Mouse (Mus musculus) heart, embryonic 10.5 days (tissue): ENCODE measurements around the gene Gsto1. TPM values are rescaled to one million over a fixed set of nuclear protein-coding genes. Genes with fewer than 3 reads are reported as not detected.

Experiments
- DNase-seq: peaks from one replicate; pipeline ENCODE4 v3.0.0-alpha.2; 2017; ENCODE audit warnings: low spot score
- H3K27ac ChIP-seq: fragments of 300-500 bp; sonication (generic); 2 replicates; pipeline ENCODE4 v1.5.1; 2016; ENCODE audit warnings: mild to moderate bottlenecking
- H3K27me3 ChIP-seq: fragments of 300-500 bp; sonication (generic); 2 replicates; pipeline ENCODE4 v1.6.1; 2016; ENCODE audit warnings: mild to moderate bottlenecking; ENCODE audit not compliant: poor library complexity, insufficient read depth, severe bottlenecking
- H3K36me3 ChIP-seq: fragments of 300-500 bp; sonication (generic); 2 replicates; pipeline ENCODE4 v1.6.1; 2016; ENCODE audit warnings: mild to moderate bottlenecking, moderate library complexity
- H3K4me1 ChIP-seq: fragments of 300-500 bp; sonication (generic); 2 replicates; pipeline ENCODE4 v1.6.1; 2016; ENCODE audit warnings: mild to moderate bottlenecking
- H3K4me3 ChIP-seq: fragments of 300-500 bp; sonication (generic); 2 replicates; pipeline ENCODE4 v1.5.1; 2016; ENCODE audit warnings: mild to moderate bottlenecking, moderate library complexity
- H3K9me3 ChIP-seq: fragments of 300-500 bp; sonication (generic); 2 replicates; pipeline ENCODE4 v1.6.1; 2016; ENCODE audit warnings: mild to moderate bottlenecking, moderate library complexity
- WGBS: fragments of 180-500 bp; shearing (Covaris S2); methylation state at CpG from one replicate; pipeline ENCODE4 v1.1.7; 2016; 5-methylcytosine and 5-hydroxymethylcytosine counted together
- polyA plus RNA-seq: library from polyadenylated mRNA; unstranded; fragments of >200 nt; fragmentation: Nextera tagmentation; extraction: Ambion mirVana; gene quantifications from 2 replicates; pipeline ENCODE4 v1.2.1, GENCODE M21; 2016

Gsto1 gene
- 81.5 and 129 TPM in 2 replicates for polyA plus RNA-seq

GRCm38 (mm10) chr19:47854796-47855783 is at the start of gene Gsto1:
TSS of gene Gsto1 (plus strand) at chr19:47854970.
- H3K9me3 ChIP-seq = no peaks in the 10 kb centered on the region
- WGBS = under 1% methylated on average over 60 of the region's 60 CpGs
- peak within 1 kb of the TSS; percentile 85 for H3K27ac ChIP-seq
- no peaks in the 10 kb centered on the region for H3K27me3 ChIP-seq
- DNase-seq = peak; percentile 94
- H3K36me3 ChIP-seq = peaks cover 15% of the 10 kb centered on the region
- peaks cover 10% of the 10 kb centered on the region for H3K4me1 ChIP-seq
- peak within 1 kb of the TSS; percentile 79 for H3K4me3 ChIP-seq

- Histone ChIP-seq H3K36me3 (no peaks in the 10 kb centered on the region), H3K27me3 (no peaks in the 10 kb centered on the region), H3K4me1 (no peaks in the 10 kb centered on the region), H3K4me3 (no peak overlapping the region), H3K9me3 (no peaks in the 10 kb centered on the region), H3K27ac (no peak overlapping the region)
- 80% methylated on average over 10 of the region's 10 CpGs for WGBS
- no peak for DNase-seq
Observed at GRCm38 (mm10) chr19:47812091-47812490, 42.7 kb upstream of the Gsto1 start.

- H3K4me3 ChIP-seq = no peak overlapping the region
- H3K4me1 ChIP-seq = no peaks in the 10 kb centered on the region
- no peak overlapping the region for H3K27ac ChIP-seq
- H3K9me3 ChIP-seq = no peaks in the 10 kb centered on the region
- WGBS = 79% methylated on average over 5 of the region's 5 CpGs
- no peaks in the 10 kb centered on the region for H3K27me3 ChIP-seq
- H3K36me3 ChIP-seq = no peaks in the 10 kb centered on the region
- DNase-seq = no peak
Observed at GRCm38 (mm10) chr19:47814721-47815120, 40.0 kb upstream of the Gsto1 start.

- no peak overlapping the region for H3K4me3 ChIP-seq
- H3K27ac ChIP-seq = no peak overlapping the region
- peaks cover 6% of the 10 kb centered on the region; the same call in 1 of the 2 replicates for H3K4me1 ChIP-seq
- peaks cover 9% of the 10 kb centered on the region for H3K27me3 ChIP-seq
- H3K36me3 ChIP-seq = no peaks in the 10 kb centered on the region
- WGBS = 76% methylated on average over 9 of the region's 9 CpGs
- no peak for DNase-seq
- H3K9me3 ChIP-seq = no peaks in the 10 kb centered on the region
Observed at GRCm38 (mm10) chr19:47817692-47818091, 37.1 kb upstream of the Gsto1 start.

DNA sequence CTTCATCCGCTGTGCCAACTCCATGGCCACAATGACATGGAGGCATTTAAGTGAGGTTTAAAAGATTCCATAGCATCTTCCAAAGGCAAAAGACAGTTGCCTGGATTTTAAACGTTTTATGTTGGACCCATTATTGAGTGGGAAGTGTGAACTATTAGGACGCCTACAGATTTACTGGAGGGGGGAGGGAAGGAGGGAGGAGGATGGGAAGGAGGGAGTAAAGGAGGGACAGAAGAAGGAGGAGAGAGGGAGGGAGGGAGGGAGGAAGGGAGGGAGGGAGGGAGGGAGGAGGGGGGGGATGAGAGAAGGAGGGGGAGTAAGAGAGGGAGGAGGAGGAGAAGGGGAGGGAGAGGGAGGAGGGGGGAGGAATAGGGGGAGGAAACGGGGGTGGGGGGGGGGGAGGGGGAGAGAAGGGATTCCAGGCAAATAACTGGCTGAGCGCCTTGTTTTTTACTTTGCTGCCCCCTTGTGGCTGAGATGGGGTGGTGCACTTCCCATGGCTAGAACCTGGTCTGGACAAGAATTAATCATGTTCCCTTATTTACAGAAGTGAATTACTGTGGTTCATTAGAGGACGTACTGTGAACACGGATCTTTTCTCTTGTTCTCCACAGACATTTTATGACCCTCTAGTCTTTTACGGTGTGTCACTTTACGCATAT is 33.8 kb upstream of the Gsto1 start:
- peaks cover 6% of the 10 kb centered on the region; the same call in 1 of the 2 replicates for H3K4me1 ChIP-seq
- WGBS = 25% methylated on average over 8 of the region's 9 CpGs
- H3K9me3 ChIP-seq = no peaks in the 10 kb centered on the region
- H3K36me3 ChIP-seq = no peaks in the 10 kb centered on the region
- H3K27ac ChIP-seq = no peak overlapping the region
- H3K27me3 ChIP-seq = peaks cover 24% of the 10 kb centered on the region
- DNase-seq = no peak
- H3K4me3 ChIP-seq = no peak overlapping the region

- peaks cover 6% of the 10 kb centered on the region; the same call in 1 of the 2 replicates for H3K4me1 ChIP-seq
- H3K27me3 ChIP-seq = peaks cover 24% of the 10 kb centered on the region
- H3K4me3 ChIP-seq = no peak overlapping the region
- DNase-seq = no peak
- H3K9me3 ChIP-seq = no peaks in the 10 kb centered on the region
- H3K36me3 ChIP-seq = no peaks in the 10 kb centered on the region
- no peak overlapping the region for H3K27ac ChIP-seq
- WGBS = 49% methylated on average over 7 of the region's 7 CpGs
Observed at GRCm38 (mm10) chr19:47821494-47821872, 33.3 kb upstream of the Gsto1 start.

GRCm38 (mm10) chr19:47822143-47822796 is 32.5 kb upstream of the Gsto1 start:
- no peak for DNase-seq
- H3K9me3 ChIP-seq = no peaks in the 10 kb centered on the region

GRCm38 (mm10) chr19:47824026-47824425 is 30.7 kb upstream of the Gsto1 start:
- H3K4me1 ChIP-seq = peaks cover 6% of the 10 kb centered on the region; the same call in 1 of the 2 replicates
- H3K9me3 ChIP-seq = no peaks in the 10 kb centered on the region
- H3K27me3 ChIP-seq = peaks cover 24% of the 10 kb centered on the region
- no peak for DNase-seq
- H3K36me3 ChIP-seq = no peaks in the 10 kb centered on the region
- WGBS = 76% methylated on average over 5 of the region's 5 CpGs
- H3K27ac ChIP-seq = no peak overlapping the region
- no peak overlapping the region for H3K4me3 ChIP-seq

More at GRCm38 (mm10) chr19:47822143-47822796, 32.5 kb upstream of the Gsto1 start:
- Histone ChIP-seq H3K36me3 (no peaks in the 10 kb centered on the region), H3K4me3 (no peak overlapping the region), H3K4me1 (peaks cover 6% of the 10 kb centered on the region; the same call in 1 of the 2 replicates), H3K27ac (no peak overlapping the region), H3K27me3 (peaks cover 24% of the 10 kb centered on the region)
- 18% methylated on average over 8 of the region's 8 CpGs for WGBS

GRCm38 (mm10) chr19:47829913-47830450 is 24.8 kb upstream of the Gsto1 start:
- no peaks in the 10 kb centered on the region for H3K36me3 ChIP-seq
- peak; percentile 59 for DNase-seq

GRCm38 (mm10) chr19:47831111-47831510 is 23.7 kb upstream of the Gsto1 start:
- WGBS = 86% methylated on average over 8 of the region's 8 CpGs
- Histone ChIP-seq H3K4me1 (no peaks in the 10 kb centered on the region), H3K27ac (no peak overlapping the region), H3K27me3 (0 out of 2 replicates have a peak, but pooled peaks cover 9% of the 10 kb centered on the region), H3K36me3 (no peaks in the 10 kb centered on the region), H3K4me3 (no peak overlapping the region), H3K9me3 (no peaks in the 10 kb centered on the region)
- no peak for DNase-seq

More at GRCm38 (mm10) chr19:47829913-47830450, 24.8 kb upstream of the Gsto1 start:
- Histone ChIP-seq H3K4me1 (no peaks in the 10 kb centered on the region), H3K4me3 (no peak overlapping the region), H3K27ac (no peak overlapping the region), H3K27me3 (no peaks in the 10 kb centered on the region), H3K9me3 (no peaks in the 10 kb centered on the region)
- WGBS = 78% methylated on average over 14 of the region's 14 CpGs

DNA sequence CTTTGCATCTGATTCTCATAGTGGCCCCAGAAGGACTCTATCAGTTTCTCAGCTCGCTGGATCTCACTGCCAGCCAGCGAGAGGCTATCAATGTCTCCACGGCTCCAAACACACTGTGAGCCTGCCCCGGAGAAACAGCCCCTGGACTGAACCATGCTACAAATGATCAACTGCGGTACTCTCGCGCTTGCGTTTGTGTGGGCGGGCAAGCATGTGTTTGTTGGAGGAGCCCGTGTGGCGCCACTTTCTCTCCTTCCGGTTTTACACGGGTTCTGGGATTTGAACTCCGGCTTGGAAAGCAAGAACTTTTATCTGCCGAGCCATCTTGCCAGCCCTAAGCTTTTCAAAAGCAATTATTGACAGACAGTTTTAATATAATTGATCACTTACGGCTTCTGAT is 22.5 kb upstream of the Gsto1 start:
- Histone ChIP-seq H3K36me3 (no peaks in the 10 kb centered on the region), H3K4me1 (peaks cover 8% of the 10 kb centered on the region; the same call in 1 of the 2 replicates), H3K27me3 (peaks cover 20% of the 10 kb centered on the region), H3K4me3 (no peak overlapping the region), H3K9me3 (no peaks in the 10 kb centered on the region), H3K27ac (no peak overlapping the region)
- DNase-seq = no peak
- WGBS = 73% methylated on average over 16 of the region's 16 CpGs

GRCm38 (mm10) chr19:47834614-47835013 is 20.2 kb upstream of the Gsto1 start:
- DNase-seq = no peak
- Histone ChIP-seq H3K4me1 (peaks cover 11% of the 10 kb centered on the region; the same call in 1 of the 2 replicates), H3K27ac (no peak overlapping the region), H3K9me3 (no peaks in the 10 kb centered on the region), H3K27me3 (peaks cover 30% of the 10 kb centered on the region), H3K4me3 (no peak overlapping the region), H3K36me3 (no peaks in the 10 kb centered on the region)
- 79% methylated on average over 5 of the region's 5 CpGs for WGBS
